Mouse (Mus musculus) heart, adult 2 months (tissue): ENCODE data around the gene Rgs3. TPM values are rescaled to one million over a fixed set of nuclear protein-coding genes. Genes with fewer than 3 reads are reported as not detected.

Experiments
- DNase-seq, 2 experiments: peaks; one replicate each; pipeline ENCODE4 v3.0.0; 2021
- H3K27ac ChIP-seq: fragments of 200-600 bp; 2 replicates; pipeline ENCODE4 v1.8.1; 2022
- H3K27me3 ChIP-seq: fragments of 200-500 bp; 2 replicates; pipeline ENCODE4 v1.6.1; 2012; ENCODE audit warnings: mild to moderate bottlenecking, low read length, inconsistent platforms, mixed read lengths; ENCODE audit not compliant: control insufficient read depth, insufficient read depth
- H3K36me3 ChIP-seq: fragments of 200-500 bp; 2 replicates; pipeline ENCODE4 v1.6.1; 2012; ENCODE audit warnings: low read length, inconsistent platforms; ENCODE audit not compliant: control insufficient read depth, insufficient read depth
- H3K4me1 ChIP-seq: fragments of 200-500 bp; 2 replicates; pipeline ENCODE4 v1.6.1; 2011; ENCODE audit warnings: low read length; ENCODE audit not compliant: control insufficient read depth, insufficient read depth
- H3K4me3 ChIP-seq: fragments of 200-600 bp; 2 replicates; pipeline ENCODE4 v1.8.1; 2022
- H3K79me2 ChIP-seq: fragments of 200-500 bp; replicated peaks from 2 replicates; pipeline ENCODE4 v1.6.1; 2012; ENCODE audit warnings: mild to moderate bottlenecking, inconsistent platforms, low read length, moderate library complexity, mixed read lengths; ENCODE audit not compliant: control insufficient read depth, insufficient read depth
- H3K9ac ChIP-seq: fragments of 200-500 bp; 2 replicates; pipeline ENCODE4 v1.6.1; 2012; ENCODE audit warnings: low read depth, mild to moderate bottlenecking, control low read depth, inconsistent platforms, low read length, mixed read lengths
- CTCF ChIP-seq: fragments of 200-600 bp; IDR thresholded peaks from 2 replicates; pipeline ENCODE4 v1.8.1; 2022; ENCODE audit warnings: antibody characterized with exemption, mild to moderate bottlenecking, moderate library complexity
- EP300 ChIP-seq: fragments of 200-500 bp; IDR thresholded peaks from 2 replicates; pipeline ENCODE4 v1.6.1; 2011; ENCODE audit warnings: low read depth, low read length, control low read depth; ENCODE audit not compliant: insufficient read depth
- POLR2A ChIP-seq: fragments of 200-500 bp; IDR thresholded peaks from 2 replicates; pipeline ENCODE4 v1.6.1; 2011; ENCODE audit warnings: mild to moderate bottlenecking, low read depth, low read length, control low read depth; ENCODE audit not compliant: insufficient read depth
- WGBS: fragments of 180-500 bp; shearing (Covaris S2); methylation state at CpG from one replicate; pipeline ENCODE4 v1.1.7; 2018; 5-methylcytosine and 5-hydroxymethylcytosine counted together
- intact Hi-C: fragments of 180-260 bp; cut with DNase I; formaldehyde crosslinking; loops from one replicate; pipeline ENCODE4 v1.15.1; 2025
- long read RNA-seq: library from polyadenylated mRNA; stranded (forward); transcript quantifications from one replicate; pipeline ENCODE4 v2.0.0, GENCODE M21; 2021
- polyA plus RNA-seq: library from polyadenylated mRNA; depleted of rRNA; stranded (reverse); fragments of >200 nt; gene quantifications from 2 replicates; pipeline ENCODE4 v1.2.3, GENCODE M21; 2012; rRNA removed
- total RNA-seq, 2 experiments: library from RNA; stranded (reverse); gene quantifications; 2 replicates each; pipeline ENCODE4 v1.2.3; 2021

Rgs3 gene
- 10 to 100 TPM; 23.5 to 33.7 TPM for total RNA-seq
- polyA plus RNA-seq, result 48.1 and 49.4 TPM in 2 replicates
- long read RNA-seq, full-length matches to known transcripts, result 17 of 26 reads
- long read RNA-seq, partial matches to known transcripts, result 2 of 26 reads
- long read RNA-seq, other reads (novel, unspliced or antisense), result 7 of 26 reads

DNA sequence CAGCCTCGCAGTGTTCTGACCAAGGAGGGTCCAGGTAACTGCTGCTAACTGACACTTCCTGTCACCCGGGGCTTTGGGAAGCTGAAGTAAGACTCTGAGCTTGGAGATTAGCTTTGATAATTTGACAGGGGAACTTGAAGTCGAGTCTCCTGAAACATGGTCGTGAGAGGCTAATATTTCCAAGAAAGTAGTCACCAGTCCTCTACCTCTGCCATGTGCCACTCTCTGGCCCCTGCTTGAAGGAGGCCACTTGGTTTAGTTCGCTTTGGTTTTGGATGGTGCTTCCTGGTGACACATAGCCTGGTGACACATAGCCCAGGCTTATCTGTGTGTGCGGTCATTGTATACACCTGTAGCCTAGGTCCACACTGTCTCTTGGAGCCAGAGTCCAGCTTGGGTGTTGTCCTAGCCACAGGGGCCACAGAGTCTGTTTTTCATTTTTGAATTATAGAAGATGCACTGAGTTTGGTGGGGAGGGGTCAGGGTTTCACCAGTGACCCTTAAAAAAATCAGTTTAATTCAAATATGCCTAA, at the start of gene Rgs3:
Gene Rgs3 (plus strand): TSS at position 51 of the 533 bp plus-strand sequence.
- no peak within 1 kb of the TSS for H3K9ac ChIP-seq
- DNase-seq, result no peak
- no peaks in the 10 kb centered on the region for H3K79me2 ChIP-seq
- intact Hi-C loops, result no loop called here
- H3K27ac ChIP-seq, result no peak within 1 kb of the TSS
- H3K27me3 ChIP-seq, result no peaks in the 10 kb centered on the region
- WGBS, result 44% methylated on average over 6 of the region's 6 CpGs
- H3K4me3 ChIP-seq, result no peak within 1 kb of the TSS
- TF ChIP-seq POLR2A (no peak), CTCF (no peak), EP300 (no peak)
- peaks cover 2% of the 10 kb centered on the region for H3K4me1 ChIP-seq
- no peaks in the 10 kb centered on the region for H3K36me3 ChIP-seq

GRCm38 (mm10) chr4:62509946-62510345, 49.7 kb upstream of the Rgs3 start:
- TF ChIP-seq CTCF (no peak), POLR2A (no peak), EP300 (no peak)
- Histone ChIP-seq H3K79me2 (no peaks in the 10 kb centered on the region), H3K36me3 (no peaks in the 10 kb centered on the region), H3K4me3 (no peak overlapping the region), H3K27me3 (no peaks in the 10 kb centered on the region), H3K4me1 (0 out of 2 replicates have a peak, but pooled peaks cover 1% of the 10 kb centered on the region), H3K9ac (no peak overlapping the region), H3K27ac (no peak overlapping the region)
- intact Hi-C loops, result loop anchor here (5.0 to 10.0 kb wide), 4 partner anchors 53 to 895 kb away; partner anchors contain the start of gene Akna
- DNase-seq, result peak in 1 of 2 experiments; percentile 28
- 72% methylated on average over 11 of the region's 11 CpGs for WGBS

DNA sequence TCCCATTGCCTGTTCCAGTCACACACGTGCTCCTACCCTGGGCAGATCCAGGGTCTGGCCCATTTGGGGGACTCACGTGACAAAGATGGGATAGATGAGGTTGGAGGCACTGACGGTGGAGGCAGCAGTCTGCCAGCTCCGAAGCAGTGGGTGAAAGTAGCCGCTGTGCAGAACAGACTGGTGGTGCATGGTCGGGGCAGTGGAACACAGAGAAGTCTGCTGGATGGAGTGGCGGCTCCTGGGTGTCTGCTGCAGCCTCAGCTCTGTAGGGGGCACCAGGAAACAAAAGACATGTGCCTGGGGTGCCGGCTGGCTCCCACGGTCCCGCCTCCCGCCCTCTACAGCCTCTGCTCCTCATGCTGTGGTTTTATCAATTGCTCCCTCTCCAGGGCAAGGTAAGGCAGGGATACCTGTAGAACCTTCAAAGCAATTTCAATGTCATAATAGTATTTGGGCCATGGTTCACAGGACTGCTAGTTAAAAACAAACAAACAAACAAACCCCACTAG, 45.6 kb upstream of the Rgs3 start:
- TF ChIP-seq POLR2A (no peak), CTCF (no peak), EP300 (no peak)
- Histone ChIP-seq H3K9ac (no peak overlapping the region), H3K36me3 (no peaks in the 10 kb centered on the region; the same call in none of the 2 replicates), H3K27me3 (no peaks in the 10 kb centered on the region), H3K4me1 (peaks cover 19% of the 10 kb centered on the region), H3K27ac (no peak overlapping the region), H3K4me3 (no peak overlapping the region), H3K79me2 (no peaks in the 10 kb centered on the region)
- WGBS, result 72% methylated on average over 11 of the region's 11 CpGs
- intact Hi-C loops, result loop anchor here (10.0 kb wide), 1 partner anchor 891 kb away; the partner anchor contains the start of gene Akna
- peak in 1 of 2 experiments; percentile 15 for DNase-seq

DNA sequence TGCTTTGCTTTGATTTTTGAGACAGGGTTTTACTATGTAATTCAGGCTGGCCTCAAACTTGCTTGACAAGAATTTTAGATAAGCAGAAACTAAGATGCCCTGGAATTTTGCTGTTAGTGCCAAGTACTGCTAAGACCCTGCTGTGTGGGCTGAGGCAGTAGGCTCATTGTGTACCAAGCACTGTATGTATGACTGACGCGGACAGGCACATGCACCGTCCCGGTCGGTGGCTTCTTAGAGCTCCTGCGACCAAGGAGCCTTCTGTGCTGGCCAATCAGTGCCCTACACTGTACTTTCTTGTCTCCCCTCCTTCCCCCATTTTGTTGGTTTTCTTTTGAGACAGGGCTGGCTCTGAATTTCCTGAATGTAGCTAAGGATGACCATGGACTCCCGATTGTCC, 44.7 kb upstream of the Rgs3 start:
- Histone ChIP-seq H3K36me3 (no peaks in the 10 kb centered on the region; the same call in none of the 2 replicates), H3K9ac (no peak overlapping the region), H3K4me3 (no peak overlapping the region), H3K4me1 (peaks cover 21% of the 10 kb centered on the region), H3K79me2 (no peaks in the 10 kb centered on the region), H3K27ac (peak overlapping the region; percentile 78), H3K27me3 (no peaks in the 10 kb centered on the region)
- TF ChIP-seq EP300, result no peak
- no peak for TF ChIP-seq POLR2A
- no peak for TF ChIP-seq CTCF
- intact Hi-C loops, result loop anchor here (5.0 to 10.0 kb wide), 4 partner anchors 43 to 890 kb away; partner anchors contain the start of genes Akna, Fkbp15, Slc31a1 and Wdr31
- WGBS, result 72% methylated on average over 7 of the region's 7 CpGs
- DNase-seq, result no peak

GRCm38 (mm10) chr4:62515490-62515889, 44.2 kb upstream of the Rgs3 start:
- WGBS, result 17% methylated on average over 3 of the region's 3 CpGs
- no peaks in the 10 kb centered on the region for H3K79me2 ChIP-seq
- H3K36me3 ChIP-seq, result no peaks in the 10 kb centered on the region; the same call in none of the 2 replicates
- H3K27ac ChIP-seq, result peak overlapping the region; percentile 78
- no peak overlapping the region; the same call in 1 of the 2 replicates for H3K4me3 ChIP-seq
- H3K27me3 ChIP-seq, result no peaks in the 10 kb centered on the region
- TF ChIP-seq EP300, result no peak
- no peak for TF ChIP-seq POLR2A
- no peak for TF ChIP-seq CTCF
- peaks cover 21% of the 10 kb centered on the region for H3K4me1 ChIP-seq
- intact Hi-C loops, result loop anchor here (5.0 to 10.0 kb wide), 4 partner anchors 43 to 889 kb away; partner anchors contain the start of genes Akna, Fkbp15, Slc31a1 and Wdr31
- DNase-seq, result peak in 1 of 2 experiments; percentile 26
- no peak overlapping the region for H3K9ac ChIP-seq
